Mouse (Mus musculus): Measurements from ENCODE around the gene Lrch2. TPM values are rescaled to one million over a fixed set of nuclear protein-coding genes. Genes with fewer than 3 reads are reported as not detected.

Lrch2 gene
- 34.7 and 45.6 TPM in 2 replicates for polyA plus RNA-seq (2012; rRNA removed)

DNA sequence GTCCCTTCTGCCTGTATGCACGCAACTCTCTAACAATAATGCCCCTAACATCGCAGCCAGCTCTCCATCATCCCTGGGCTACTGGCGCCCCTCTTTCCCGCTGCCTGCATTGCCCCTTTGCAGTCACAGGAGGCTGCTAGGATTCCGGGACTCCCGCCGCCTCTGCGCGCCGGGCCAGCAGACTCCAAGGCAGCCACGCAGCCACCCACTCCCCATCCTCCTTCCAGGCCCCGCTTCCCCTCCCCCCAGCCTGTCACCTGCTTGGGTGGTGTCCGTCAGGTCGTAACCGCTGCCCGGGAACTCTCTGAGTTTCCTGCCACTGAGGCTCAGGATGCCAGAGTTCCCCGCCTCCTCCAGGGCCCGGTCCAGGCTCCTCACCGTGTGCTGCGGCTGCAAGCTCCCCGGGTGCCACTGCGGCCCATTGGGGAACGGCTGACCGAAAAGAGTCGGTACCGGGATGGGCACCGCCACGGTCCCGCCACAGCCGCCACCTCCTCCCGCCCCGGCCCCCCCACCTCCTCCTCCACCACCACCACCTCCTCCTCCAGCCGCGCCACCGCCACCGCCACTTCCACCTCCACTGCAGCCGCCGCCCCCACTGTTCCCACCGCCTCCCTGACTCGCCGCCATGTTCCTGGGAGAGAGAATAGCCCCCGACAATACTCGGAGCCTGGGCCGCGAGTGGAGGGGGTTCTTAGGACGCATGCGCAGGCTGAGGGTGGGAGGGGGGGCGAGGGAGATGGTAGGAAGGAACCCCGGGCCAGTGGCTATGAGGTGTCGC is at the start of gene Lrch2:
Gene Lrch2 (minus strand): TSS at position 661 of the 781 bp plus-strand sequence.

DNA sequence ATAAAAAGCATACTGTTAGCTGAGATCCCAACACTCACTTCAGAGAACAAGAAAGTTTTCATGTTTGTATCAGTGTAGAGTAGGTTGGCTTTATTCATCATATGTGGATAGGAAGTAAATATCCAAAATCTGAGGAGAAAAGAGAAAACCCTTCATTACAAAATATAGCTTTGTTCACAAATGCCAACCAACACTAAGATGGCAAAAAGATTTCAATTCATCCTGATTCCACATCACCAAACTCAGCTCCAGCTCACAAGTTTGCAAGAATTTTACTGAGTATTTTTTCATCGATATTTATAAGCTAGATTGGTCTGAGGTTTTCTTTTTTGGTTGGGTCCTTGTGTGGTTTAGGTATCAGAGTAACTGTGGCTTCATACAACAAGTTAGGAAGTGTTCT is 100.3 kb downstream of the Lrch2 start, which contains the start of gene Vmn1r239-ps:
Gene Vmn1r239-ps (minus strand): TSS at position 101 of the 400 bp plus-strand sequence.

DNA sequence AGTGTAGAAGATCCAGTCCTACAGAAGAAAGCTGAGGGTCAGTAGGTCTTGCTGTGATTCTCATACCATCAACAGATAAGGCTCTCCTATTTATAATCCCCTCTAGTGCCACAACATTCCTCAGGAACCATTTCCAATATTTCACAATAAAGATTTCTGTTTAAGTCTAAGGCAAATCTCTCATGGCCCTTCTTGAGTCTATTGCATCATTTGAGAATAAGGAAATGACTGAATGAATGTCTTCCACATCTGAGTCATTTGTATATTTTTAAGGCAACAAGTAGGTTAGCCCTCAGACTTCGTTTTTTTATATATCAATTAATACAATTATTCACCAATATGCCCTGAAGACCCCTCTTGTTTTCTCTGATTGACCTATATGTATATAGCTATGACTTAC is 124.8 kb downstream of the Lrch2 start, which contains the start of gene Il13ra2:
Gene Il13ra2 (minus strand): TSS at position 64 of the 400 bp plus-strand sequence.

Other genes with a start within 250 kb of the Lrch2 start
- gene Il13ra2, start 124.9 kb downstream of the Lrch2 start, polyA plus RNA-seq (2012; rRNA removed): 0.06 and 0.11 TPM in 2 replicates
- gene Vmn1r239-ps, start 100.4 kb downstream of the Lrch2 start, polyA plus RNA-seq (2012; rRNA removed): not detected in 2 replicates
- not detected in 2 replicates for gene Gm15128, start 211.9 kb upstream of the Lrch2 start, polyA plus RNA-seq (2012; rRNA removed)

All from central nervous system, embryonic 14 days (tissue).